Mouse (Mus musculus) intestine, postnatal 0 days (tissue): ENCODE results near the gene Erc1. TPM values are rescaled to one million over a fixed set of nuclear protein-coding genes. Genes with fewer than 3 reads are reported as not detected.
A peak's percentile ranks its signal among the peaks of the same experiment; 100 is the strongest.

ENCODE experiments used
- ATAC-seq: fragments of 200-750 bp; cut with Nextera tagmentation; 2 replicates; pipeline ENCODE4 v1.8.0; 2017; ENCODE audit warnings: mild to moderate bottlenecking, moderate TSS enrichment, moderate library complexity
- H3K27ac ChIP-seq: fragments of 300-500 bp; sonication (generic); 2 replicates; pipeline ENCODE4 v1.5.1; 2014; ENCODE audit warnings: mild to moderate bottlenecking, low read depth, low read length, moderate library complexity
- H3K27me3 ChIP-seq: fragments of 300-500 bp; sonication (generic); replicated peaks from 2 replicates; pipeline ENCODE4 v1.6.1; 2014; ENCODE audit warnings: low read length, mixed read lengths; ENCODE audit not compliant: control insufficient read depth, insufficient read depth
- H3K36me3 ChIP-seq: fragments of 300-500 bp; sonication (generic); 2 replicates; pipeline ENCODE4 v1.6.1; 2014; ENCODE audit warnings: mild to moderate bottlenecking, moderate library complexity; ENCODE audit not compliant: control insufficient read depth, insufficient read depth
- H3K4me1 ChIP-seq: fragments of 300-500 bp; sonication (generic); replicated peaks from 2 replicates; pipeline ENCODE4 v1.6.1; 2014; ENCODE audit warnings: antibody characterized with exemption, low read length, mixed read lengths; ENCODE audit not compliant: control insufficient read depth, insufficient read depth
- H3K4me2 ChIP-seq: fragments of 300-500 bp; sonication (generic); replicated peaks from 2 replicates; pipeline ENCODE4 v1.6.1; 2014; ENCODE audit warnings: low read depth, mild to moderate bottlenecking, moderate library complexity
- H3K4me3 ChIP-seq: fragments of 300-500 bp; sonication (generic); 2 replicates; pipeline ENCODE4 v1.5.1; 2014; ENCODE audit warnings: low read depth, low read length
- H3K9ac ChIP-seq: fragments of 300-500 bp; sonication (generic); 2 replicates; pipeline ENCODE4 v1.6.1; 2014; ENCODE audit warnings: mild to moderate bottlenecking, low read depth, low read length
- H3K9me3 ChIP-seq: fragments of 300-500 bp; sonication (generic); 2 replicates; pipeline ENCODE4 v1.6.1; 2016; ENCODE audit warnings: mixed run types; ENCODE audit not compliant: control insufficient read depth
- CTCF ChIP-seq: sonication (generic); IDR thresholded peaks from 2 replicates; pipeline ENCODE4 v1.5.1; 2016; ENCODE audit warnings: low read depth, mild to moderate bottlenecking, control low read depth, antibody characterized with exemption, moderate library complexity
- WGBS: fragments of 180-500 bp; shearing (Covaris S2); extraction: QIAGEN DNeasy Blood & Tissue Kit; methylation state at CpG from one replicate; pipeline ENCODE4 v1.1.7; 2014; 5-methylcytosine and 5-hydroxymethylcytosine counted together
- polyA plus RNA-seq: library from polyadenylated mRNA; unstranded; fragments of >200 nt; fragmentation: Nextera tagmentation; extraction: Ambion mirVana; gene quantifications from 2 replicates; pipeline ENCODE4 v1.2.1, GENCODE M21; 2015

Gene Erc1
- 4.5 and 5.4 TPM in 2 replicates for polyA plus RNA-seq

- 0% methylated on average over 57 of the region's 73 CpGs for WGBS
Observed at GRCm38 (mm10) chr6:119848034-119848695, at the start of gene Erc1. Erc1 (minus strand) TSS chr6:119848167.

DNA sequence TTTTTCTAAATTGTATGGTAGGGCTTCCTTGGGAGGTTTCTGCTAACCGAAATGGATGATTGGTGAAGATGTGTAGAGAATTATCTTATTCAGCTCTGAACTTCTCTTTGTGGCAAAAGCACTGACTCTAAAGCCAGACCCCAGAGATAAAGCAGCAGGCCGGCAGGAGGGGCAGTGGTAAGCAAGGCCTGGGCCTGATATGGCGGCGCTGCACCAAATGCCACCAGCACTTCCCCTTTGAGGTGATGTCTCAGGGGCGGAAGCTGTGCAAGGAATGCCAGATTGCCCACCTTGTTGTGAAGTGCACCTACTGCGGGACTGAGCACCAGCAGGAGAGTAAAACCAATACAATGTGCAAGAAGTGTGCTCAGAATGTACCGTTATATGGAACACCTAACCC lies 44.7 kb upstream of the Erc1 start:
- Histone ChIP-seq H3K27ac (no peak overlapping the region), H3K9me3 (no peaks in the 10 kb centered on the region), H3K4me2 (no peak overlapping the region), H3K4me1 (no peaks in the 10 kb centered on the region), H3K4me3 (no peak overlapping the region), H3K27me3 (no peaks in the 10 kb centered on the region), H3K36me3 (no peaks in the 10 kb centered on the region), H3K9ac (no peak overlapping the region)
- WGBS = 88% methylated on average over 7 of the region's 7 CpGs
- TF ChIP-seq CTCF = no peak
- no peak for ATAC-seq

More at GRCm38 (mm10) chr6:119848034-119848695, at the start of gene Erc1:
- H3K27me3 ChIP-seq = no peaks in the 10 kb centered on the region
- TF ChIP-seq CTCF = no peak
- H3K27ac ChIP-seq = peak within 1 kb of the TSS; percentile 79
- H3K36me3 ChIP-seq = no peaks in the 10 kb centered on the region
- H3K9me3 ChIP-seq = no peaks in the 10 kb centered on the region
- no peaks in the 10 kb centered on the region for H3K4me1 ChIP-seq
- H3K9ac ChIP-seq = peak within 1 kb of the TSS; percentile 79
- ATAC-seq = peak; percentile 98
- H3K4me3 ChIP-seq = peak within 1 kb of the TSS; percentile 92
- H3K4me2 ChIP-seq = peak within 1 kb of the TSS; percentile 91

DNA sequence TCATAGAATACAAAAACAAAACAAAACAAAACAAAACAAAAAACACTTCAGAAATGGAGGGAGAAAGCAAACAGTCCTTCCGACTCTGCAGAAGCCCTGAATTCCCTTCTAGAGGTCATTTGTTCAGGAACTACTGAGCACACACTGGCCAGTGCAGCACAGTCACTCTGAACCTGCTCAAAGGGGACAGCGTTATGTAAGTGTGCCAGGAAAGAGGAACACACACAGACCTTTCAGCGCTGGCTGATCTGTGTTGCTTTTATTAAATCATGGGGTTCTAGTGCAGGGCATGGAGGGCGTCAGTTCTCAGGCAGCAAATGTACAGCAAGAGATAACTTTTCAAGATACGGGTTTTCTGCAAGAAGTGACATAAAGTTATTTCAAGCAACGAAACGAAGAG lies 35.2 kb upstream of the Erc1 start:
- Histone ChIP-seq H3K9ac (no peak overlapping the region), H3K27me3 (no peaks in the 10 kb centered on the region), H3K4me3 (no peak overlapping the region), H3K27ac (no peak overlapping the region), H3K4me1 (no peaks in the 10 kb centered on the region), H3K36me3 (no peaks in the 10 kb centered on the region), H3K4me2 (0 out of 2 replicates have a peak overlapping the region, but pooled peaks have one; percentile 4), H3K9me3 (no peaks in the 10 kb centered on the region)
- WGBS = 47% methylated on average over 7 of the region's 7 CpGs
- ATAC-seq = no peak
- TF ChIP-seq CTCF = no peak

DNA sequence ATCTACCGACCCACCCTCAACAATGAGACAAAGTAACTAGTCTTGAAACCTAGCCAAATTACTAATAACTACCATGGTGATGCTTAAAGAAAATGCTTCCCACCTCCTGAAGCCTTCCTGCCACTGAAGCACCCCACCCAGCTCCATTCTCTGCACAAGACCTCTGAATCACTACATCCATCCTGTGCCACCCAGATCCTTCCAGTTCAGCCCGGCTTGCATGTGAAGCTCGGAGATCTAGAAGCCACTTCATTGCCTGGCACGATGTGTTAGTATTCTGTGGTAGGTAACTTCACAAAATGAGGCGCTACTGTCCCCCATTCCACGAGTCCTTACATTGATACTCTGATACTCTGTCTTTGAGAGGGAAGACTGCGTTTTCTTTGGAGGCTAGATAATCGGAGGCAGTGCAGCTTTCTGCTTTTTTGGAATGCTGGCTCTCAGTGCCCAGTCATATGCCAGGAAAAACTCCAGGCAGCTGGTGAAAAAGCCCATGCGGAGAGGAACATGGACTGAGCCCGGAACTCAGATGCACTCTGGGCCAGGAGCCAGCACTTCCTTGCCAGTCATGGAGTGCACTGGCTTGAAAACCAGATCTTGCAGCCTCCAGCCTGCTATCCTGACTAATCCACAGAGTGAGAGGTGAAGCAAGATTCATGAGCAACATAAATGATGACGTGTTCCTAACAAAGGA lies 16.5 kb upstream of the Erc1 start:
- no peak for ATAC-seq
- no peak overlapping the region for H3K27ac ChIP-seq
- H3K9ac ChIP-seq = no peak overlapping the region
- no peaks in the 10 kb centered on the region for H3K9me3 ChIP-seq
- no peak overlapping the region for H3K4me3 ChIP-seq
- no peak for TF ChIP-seq CTCF
- no peak overlapping the region for H3K4me2 ChIP-seq
- no peaks in the 10 kb centered on the region for H3K27me3 ChIP-seq
- WGBS = 86% methylated on average over 11 of the region's 11 CpGs
- H3K36me3 ChIP-seq = no peaks in the 10 kb centered on the region
- no peaks in the 10 kb centered on the region for H3K4me1 ChIP-seq

DNA sequence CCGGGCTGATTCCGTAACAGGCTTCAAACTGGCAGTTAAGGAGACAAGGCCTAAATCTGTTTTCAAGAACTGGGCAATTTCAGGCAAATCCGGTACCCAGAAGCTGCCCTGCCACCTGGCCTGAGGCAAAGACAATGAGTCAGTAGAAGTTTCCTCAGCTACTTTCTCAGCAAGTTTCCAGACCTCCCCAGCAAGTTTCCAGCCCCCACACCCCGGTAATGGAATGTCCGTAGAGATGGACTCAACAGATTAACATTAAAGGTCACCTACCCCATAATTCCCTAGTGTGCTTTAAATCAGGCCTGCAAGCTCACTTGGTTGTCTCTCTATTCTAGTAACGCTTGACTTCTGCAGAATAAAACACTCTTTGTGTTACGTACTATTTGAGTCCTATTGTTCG lies 13.6 kb upstream of the Erc1 start:
- Histone ChIP-seq H3K27me3 (no peaks in the 10 kb centered on the region), H3K27ac (no peak overlapping the region), H3K4me2 (no peak overlapping the region), H3K9me3 (no peaks in the 10 kb centered on the region), H3K4me3 (no peak overlapping the region), H3K4me1 (no peaks in the 10 kb centered on the region), H3K36me3 (no peaks in the 10 kb centered on the region), H3K9ac (no peak overlapping the region)
- ATAC-seq = no peak
- WGBS = 82% methylated on average over 8 of the region's 8 CpGs
- TF ChIP-seq CTCF = no peak

DNA sequence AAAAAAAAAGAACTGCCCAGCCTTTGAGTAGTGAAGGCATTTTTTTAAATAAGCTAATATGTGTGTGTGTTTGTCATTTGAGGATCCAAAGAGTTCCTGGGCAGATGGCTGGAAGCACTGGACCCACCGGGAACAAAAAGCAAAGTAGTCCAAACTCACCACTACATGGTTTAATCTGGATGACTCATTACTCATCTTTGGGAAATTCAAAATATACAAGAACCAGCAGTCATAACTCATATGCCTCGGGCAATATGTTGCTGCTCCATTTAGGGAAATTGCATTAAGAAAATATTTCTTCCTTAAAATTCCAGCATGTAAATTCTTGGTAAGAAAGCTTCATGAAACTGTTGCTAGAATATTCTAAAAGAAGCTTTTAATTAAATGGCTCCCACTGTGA lies 12.3 kb upstream of the Erc1 start:
- TF ChIP-seq CTCF = no peak
- 78% methylated on average over 2 of the region's 2 CpGs for WGBS

More for the DNA sequence above, 12.3 kb upstream of the Erc1 start:
- no peak overlapping the region for H3K4me3 ChIP-seq
- ATAC-seq = no peak
- no peaks in the 10 kb centered on the region for H3K27me3 ChIP-seq
- H3K4me2 ChIP-seq = no peak overlapping the region
- H3K4me1 ChIP-seq = no peaks in the 10 kb centered on the region
- no peaks in the 10 kb centered on the region for H3K9me3 ChIP-seq
- no peak overlapping the region for H3K9ac ChIP-seq
- H3K27ac ChIP-seq = no peak overlapping the region
- H3K36me3 ChIP-seq = no peaks in the 10 kb centered on the region
